Mouse (Mus musculus): ENCODE measurements around the gene Lekr1. TPM values are rescaled to one million over a fixed set of nuclear protein-coding genes. Genes with fewer than 3 reads are reported as not detected.

Lekr1 gene
- polyA plus RNA-seq, 1 experiment from 2014 or later, result 7.2 TPM

DNA sequence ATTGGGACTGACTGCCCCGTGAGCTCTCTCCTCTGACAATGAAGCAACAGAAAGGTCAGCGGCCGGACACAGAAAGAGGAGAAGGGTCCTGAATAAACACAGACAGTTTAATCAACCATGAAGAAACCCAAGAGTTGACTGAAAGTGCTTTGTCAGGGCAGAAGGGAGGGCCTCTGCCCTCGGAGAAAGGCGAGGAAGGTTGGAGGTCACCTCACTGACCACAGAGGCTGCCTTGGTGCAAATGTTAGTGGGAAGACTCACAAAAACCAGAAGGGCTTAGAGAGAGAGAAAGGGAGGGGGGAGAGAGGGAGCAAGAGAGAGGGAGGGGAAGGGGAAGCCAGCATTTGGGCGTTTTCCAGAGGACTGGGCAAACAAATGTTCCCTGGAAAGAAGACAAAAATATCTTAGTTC is 195.4 kb downstream of the Lekr1 start:
- no peak overlapping the region for H3K4me3 ChIP-seq
- no peaks in the 10 kb centered on the region for H3K36me3 ChIP-seq
- H3K9me3 ChIP-seq (replicated peaks), result no peaks in the 10 kb centered on the region
- H3K9ac ChIP-seq, result no peak overlapping the region
- no peak overlapping the region for H3K4me2 ChIP-seq
- ATAC-seq (replicated peaks; ENCODE audit: insufficient number of reproducible peaks, insufficient read depth, low FRiP score, low read depth), result no peak
- H3K27me3 ChIP-seq, result no peaks in the 10 kb centered on the region
- H3K27ac ChIP-seq, result no peak overlapping the region
- peaks cover 43% of the 10 kb centered on the region for H3K4me1 ChIP-seq (replicated peaks)
- WGBS, result 18% methylated on average over 6 of the region's 6 CpGs

DNA sequence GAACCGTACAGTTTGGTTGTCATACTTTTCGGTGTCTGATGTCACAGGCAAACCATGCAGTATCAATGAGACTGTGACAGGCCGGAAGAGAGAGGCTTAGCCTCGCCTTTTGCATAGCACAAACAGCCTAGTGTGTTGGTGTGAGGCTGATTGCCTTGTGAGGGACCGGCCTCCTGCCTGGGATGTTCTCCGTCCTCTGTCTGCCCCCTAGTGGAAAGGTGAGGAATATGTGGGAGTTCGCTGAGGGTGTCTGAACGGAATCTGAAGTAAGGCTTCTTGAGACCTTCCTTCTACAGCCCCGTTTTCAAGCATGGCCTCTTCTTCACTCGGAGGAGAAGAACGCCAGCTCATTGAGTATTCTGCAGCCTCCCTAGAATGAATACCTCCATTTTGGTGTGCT is 197.3 kb downstream of the Lekr1 start:
- Histone ChIP-seq H3K9ac (peak overlapping the region; percentile 23; the same call in 1 of the 2 replicates), H3K36me3 (no peaks in the 10 kb centered on the region), H3K27ac (no peak overlapping the region), H3K27me3 (no peaks in the 10 kb centered on the region), H3K9me3 (replicated peaks) (no peaks in the 10 kb centered on the region), H3K4me1 (replicated peaks) (peaks cover 38% of the 10 kb centered on the region), H3K4me2 (peak overlapping the region; percentile 58), H3K4me3 (peak overlapping the region; percentile 36)
- ATAC-seq (replicated peaks; ENCODE audit: insufficient number of reproducible peaks, insufficient read depth, low FRiP score, low read depth), result peak; percentile 74
- WGBS, result 2% methylated on average over 11 of the region's 11 CpGs

DNA sequence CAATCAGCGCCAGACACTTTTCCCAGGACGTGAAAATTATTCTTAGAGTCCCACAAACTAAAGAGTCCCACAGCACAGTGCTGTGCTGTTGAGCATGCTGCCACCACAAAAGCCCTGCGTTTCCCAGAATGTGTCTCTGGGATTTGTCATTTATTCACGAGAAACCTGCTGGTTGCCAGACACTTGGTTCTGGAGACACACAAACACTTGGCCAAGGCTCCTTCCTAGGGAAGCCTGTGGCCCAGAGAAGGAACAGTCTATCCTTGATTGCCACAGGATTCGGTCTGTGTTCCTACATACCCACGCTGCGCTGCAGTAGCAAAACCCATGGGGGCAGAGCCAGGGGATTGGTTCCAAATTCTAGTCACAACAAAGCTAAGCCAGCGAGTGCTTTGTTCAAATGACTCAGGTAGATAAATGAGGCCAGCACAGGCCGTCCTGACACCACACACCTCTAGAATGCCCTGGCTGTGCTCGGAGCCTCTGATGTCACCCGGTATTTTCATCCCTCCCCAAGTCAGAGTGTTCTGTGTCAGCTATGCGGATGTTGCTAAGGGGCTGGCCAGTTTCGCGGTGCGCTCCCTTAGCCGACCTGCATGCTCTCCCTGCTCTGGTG is 197.8 kb downstream of the Lekr1 start:
- ATAC-seq (replicated peaks; ENCODE audit: insufficient number of reproducible peaks, insufficient read depth, low FRiP score, low read depth), result no peak; the same call in 1 of the 2 replicates
- Histone ChIP-seq H3K4me2 (peak overlapping the region; percentile 58), H3K27me3 (no peaks in the 10 kb centered on the region), H3K4me1 (replicated peaks) (peaks cover 34% of the 10 kb centered on the region), H3K4me3 (peak overlapping the region; percentile 36), H3K27ac (no peak overlapping the region), H3K9ac (peak overlapping the region; percentile 23; the same call in 1 of the 2 replicates), H3K36me3 (no peaks in the 10 kb centered on the region), H3K9me3 (replicated peaks) (no peaks in the 10 kb centered on the region)
- WGBS, result 41% methylated on average over 16 of the region's 16 CpGs

DNA sequence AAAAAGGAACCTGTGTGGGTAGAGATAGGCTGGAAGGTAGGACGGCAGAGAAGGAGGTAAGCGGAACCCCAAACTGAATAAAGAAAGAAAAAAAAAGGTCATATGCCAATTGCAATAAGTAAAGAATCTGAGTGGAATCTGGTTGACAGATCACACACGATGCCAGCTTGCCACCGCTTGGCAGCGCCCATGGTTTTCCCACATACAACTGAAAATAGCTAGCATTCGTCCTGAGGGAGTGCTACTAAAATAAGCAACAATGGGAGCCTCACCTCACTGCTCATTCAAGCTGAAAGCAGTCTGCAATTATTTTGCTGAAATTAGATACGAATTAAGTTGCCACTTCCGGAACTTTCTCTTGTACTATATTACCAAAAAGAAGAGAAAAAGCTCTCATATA is 202.9 kb downstream of the Lekr1 start:
- H3K4me1 ChIP-seq (replicated peaks), result peaks cover 37% of the 10 kb centered on the region
- no peaks in the 10 kb centered on the region for H3K27me3 ChIP-seq
- ATAC-seq (replicated peaks; ENCODE audit: insufficient number of reproducible peaks, insufficient read depth, low FRiP score, low read depth), result no peak
- H3K4me2 ChIP-seq, result no peak overlapping the region
- no peak overlapping the region for H3K27ac ChIP-seq
- no peak overlapping the region for H3K9ac ChIP-seq
- H3K4me3 ChIP-seq, result no peak overlapping the region
- H3K9me3 ChIP-seq (replicated peaks), result no peaks in the 10 kb centered on the region
- WGBS, result 65% methylated on average over 8 of the region's 8 CpGs
- H3K36me3 ChIP-seq, result no peaks in the 10 kb centered on the region

DNA sequence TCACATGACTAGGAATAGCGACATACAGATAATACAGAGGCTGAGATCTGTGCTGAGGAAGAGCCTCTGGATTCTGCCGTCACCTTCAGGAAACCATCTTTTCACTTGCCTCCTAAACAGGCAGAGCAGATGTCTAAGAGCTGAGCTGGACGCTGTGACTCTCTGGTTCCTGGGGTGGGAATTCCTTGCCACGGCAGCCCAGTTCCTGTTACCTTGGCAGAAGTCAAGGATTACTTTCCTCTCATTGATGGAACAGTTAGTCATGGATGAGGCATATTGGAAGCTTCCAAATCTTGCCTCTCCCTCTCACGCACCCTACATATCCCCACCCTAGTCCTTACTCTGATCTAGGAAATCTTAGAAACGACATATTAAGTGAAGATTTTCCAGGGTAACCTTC is 203.7 kb downstream of the Lekr1 start:
- no peak for ATAC-seq (replicated peaks; ENCODE audit: insufficient number of reproducible peaks, insufficient read depth, low FRiP score, low read depth)
- no peaks in the 10 kb centered on the region for H3K27me3 ChIP-seq
- no peak overlapping the region for H3K27ac ChIP-seq
- no peak overlapping the region for H3K4me2 ChIP-seq
- no peaks in the 10 kb centered on the region for H3K9me3 ChIP-seq (replicated peaks)
- H3K4me3 ChIP-seq, result no peak overlapping the region
- H3K4me1 ChIP-seq (replicated peaks), result peaks cover 34% of the 10 kb centered on the region
- no peak overlapping the region for H3K9ac ChIP-seq
- 55% methylated on average over 6 of the region's 6 CpGs for WGBS
- H3K36me3 ChIP-seq, result no peaks in the 10 kb centered on the region

DNA sequence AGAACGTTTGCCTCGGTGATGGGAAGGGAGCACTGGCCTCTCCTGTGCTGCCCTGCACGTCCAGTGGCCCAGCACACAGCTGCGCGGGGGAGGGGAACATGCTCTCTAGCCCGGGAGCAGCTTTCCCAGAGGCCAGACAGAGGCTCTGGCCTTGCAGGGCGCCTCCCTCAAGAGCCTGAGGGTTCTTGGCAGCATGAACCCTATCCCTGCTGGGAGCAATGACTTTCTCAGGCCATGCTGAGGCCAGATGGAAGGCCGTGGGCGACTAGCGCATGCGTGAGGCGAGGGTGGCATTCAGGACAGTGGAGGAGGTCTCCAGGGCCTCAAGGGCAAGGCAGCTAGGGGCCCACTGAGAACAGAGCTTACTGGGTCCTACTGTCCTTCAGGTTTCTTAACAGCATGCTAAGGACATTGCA is 205.2 kb downstream of the Lekr1 start:
- no peaks in the 10 kb centered on the region for H3K9me3 ChIP-seq (replicated peaks)
- no peaks in the 10 kb centered on the region for H3K36me3 ChIP-seq
- peak; percentile 90 for ATAC-seq (replicated peaks; ENCODE audit: insufficient number of reproducible peaks, insufficient read depth, low FRiP score, low read depth)
- no peak overlapping the region for H3K4me3 ChIP-seq
- no peaks in the 10 kb centered on the region for H3K27me3 ChIP-seq
- 8% methylated on average over 12 of the region's 12 CpGs for WGBS
- H3K4me1 ChIP-seq (replicated peaks), result peaks cover 34% of the 10 kb centered on the region
- peak overlapping the region; percentile 22; the same call in 1 of the 2 replicates for H3K9ac ChIP-seq
- H3K27ac ChIP-seq, result peak overlapping the region; percentile 91
- H3K4me2 ChIP-seq, result peak overlapping the region; percentile 36

DNA sequence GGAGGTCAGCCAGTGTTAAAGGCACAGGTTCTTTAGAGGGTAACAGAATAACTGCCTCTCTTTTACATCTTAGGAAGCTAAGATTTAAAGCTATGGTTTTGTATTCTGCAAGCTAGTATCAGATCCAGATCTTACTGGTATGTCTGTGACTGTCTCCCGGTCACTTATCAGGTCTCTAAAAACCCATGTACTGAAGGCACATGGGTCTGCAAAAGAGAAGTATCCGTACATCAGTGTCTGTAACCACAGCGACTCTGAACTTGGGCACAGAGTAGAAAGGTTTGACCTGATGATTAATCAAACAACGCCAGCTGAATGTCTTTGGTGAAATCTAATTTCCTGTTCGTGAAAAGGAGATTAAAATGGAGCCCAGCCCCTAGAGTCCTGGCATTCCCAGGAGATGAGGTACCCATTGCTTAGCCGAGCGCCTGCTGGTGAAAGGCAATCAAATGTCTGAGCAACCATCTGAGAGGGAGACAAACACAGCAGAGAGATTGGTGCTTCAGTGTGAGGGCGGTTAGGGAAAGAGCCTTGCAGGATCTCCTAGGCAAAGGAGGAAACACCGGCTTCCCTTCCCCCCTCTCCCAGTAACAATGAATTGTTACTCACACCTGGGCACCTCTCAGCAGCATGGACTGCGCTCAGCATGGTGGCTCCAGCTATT is 205.7 kb downstream of the Lekr1 start:
- Histone ChIP-seq H3K4me3 (no peak overlapping the region), H3K27ac (peak overlapping the region; percentile 91), H3K4me1 (replicated peaks) (peaks cover 34% of the 10 kb centered on the region), H3K9ac (0 out of 2 replicates have a peak overlapping the region, but pooled peaks have one; percentile 22), H3K27me3 (no peaks in the 10 kb centered on the region), H3K36me3 (no peaks in the 10 kb centered on the region), H3K9me3 (replicated peaks) (no peaks in the 10 kb centered on the region), H3K4me2 (peak overlapping the region; percentile 36; the same call in 1 of the 2 replicates)
- 41% methylated on average over 10 of the region's 10 CpGs for WGBS
- no peak for ATAC-seq (replicated peaks; ENCODE audit: insufficient number of reproducible peaks, insufficient read depth, low FRiP score, low read depth)

DNA sequence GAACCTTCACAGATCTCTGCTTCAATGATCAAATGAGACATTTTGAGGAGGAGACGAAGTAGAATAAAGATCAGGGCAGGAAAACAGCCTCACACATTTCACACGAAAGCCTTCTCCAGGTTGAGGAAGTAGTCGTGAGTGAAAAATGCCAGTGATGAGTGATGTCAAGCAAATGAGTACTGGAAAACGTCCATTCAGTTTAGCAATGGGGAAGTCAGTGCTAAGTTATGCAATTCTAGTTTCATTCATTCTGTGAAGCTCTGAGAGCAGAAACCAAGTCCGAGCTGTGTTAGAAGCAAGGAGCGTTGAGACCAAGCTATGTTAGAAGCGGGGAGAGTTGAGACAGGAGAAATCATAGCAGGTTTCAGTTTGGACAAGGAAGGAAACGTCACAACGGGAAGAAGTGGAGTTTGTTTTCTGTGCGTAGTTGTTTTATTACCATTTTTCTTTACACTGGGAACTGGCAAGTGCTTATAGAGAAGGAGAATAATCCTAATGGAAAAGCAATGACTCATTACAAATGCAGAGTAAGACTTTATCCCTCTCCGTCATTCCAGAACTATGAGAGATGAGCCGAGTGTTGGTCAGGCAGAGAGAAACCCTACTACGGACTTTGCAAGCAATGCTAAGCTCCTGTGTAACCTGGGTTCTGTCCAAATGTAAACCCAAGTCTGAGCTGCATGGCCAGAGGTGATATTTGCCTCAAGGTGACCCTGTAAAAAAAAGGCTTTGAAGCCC is 207.2 kb downstream of the Lekr1 start:
- Histone ChIP-seq H3K9ac (no peak overlapping the region), H3K4me3 (no peak overlapping the region)
- WGBS, result 62% methylated on average over 13 of the region's 13 CpGs

More for the DNA sequence above, 207.2 kb downstream of the Lekr1 start:
- Histone ChIP-seq H3K4me1 (replicated peaks) (peaks cover 34% of the 10 kb centered on the region), H3K27ac (no peak overlapping the region), H3K9me3 (replicated peaks) (no peaks in the 10 kb centered on the region), H3K36me3 (no peaks in the 10 kb centered on the region), H3K4me2 (no peak overlapping the region), H3K27me3 (no peaks in the 10 kb centered on the region)
- ATAC-seq (replicated peaks; ENCODE audit: insufficient number of reproducible peaks, insufficient read depth, low FRiP score, low read depth), result no peak

Small RNAs within 50 kb of the gene (microRNA-seq; reads per million reads assigned to microRNA genes)
- gene Mir8120, result not detected

Other genes with a start within 250 kb of the Lekr1 start
- gene Tiparp, start 137.8 kb upstream of the Lekr1 start, polyA plus RNA-seq (2015; fragmentation: Nextera tagmentation; extraction: Ambion mirVana), result 23.1 and 23.9 TPM in 2 replicates

All from heart, embryonic 15.5 days (tissue).